In the genomic region with DNA sequence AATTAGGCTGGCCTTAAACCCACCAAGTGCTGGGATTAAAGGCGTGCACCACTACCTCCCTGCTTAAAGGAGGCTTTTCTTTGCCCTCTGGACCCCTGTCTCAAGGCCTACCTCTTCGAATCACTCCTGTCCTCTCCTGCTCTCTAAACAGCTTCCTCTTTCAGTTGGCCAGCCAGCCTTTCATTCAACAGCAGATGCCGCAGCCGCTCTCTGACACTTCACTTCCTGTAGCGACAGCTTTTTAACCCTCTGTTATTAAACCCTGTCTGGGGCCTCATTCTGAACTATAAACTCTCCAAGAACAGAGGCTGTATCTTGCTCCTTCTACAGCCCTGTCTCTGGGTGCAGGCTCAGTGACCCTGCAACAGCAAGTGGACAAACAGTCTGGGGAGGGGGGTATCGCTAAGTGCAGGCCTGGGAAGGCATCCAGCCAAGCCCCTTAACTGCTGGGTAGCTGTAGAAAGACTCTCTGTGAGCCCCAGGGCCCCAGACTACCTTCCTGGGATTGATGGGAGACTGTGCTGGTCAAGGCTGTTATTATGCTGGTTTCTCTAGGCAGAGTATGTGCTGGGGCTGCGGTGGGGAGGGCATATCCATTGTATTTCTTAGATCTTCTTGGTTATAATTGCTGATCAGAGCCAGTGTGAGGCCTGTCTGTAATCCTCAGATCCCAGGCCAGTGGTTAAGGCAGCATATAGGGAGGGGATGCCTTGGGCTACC, we compare ENCODE assay signal across 7 mouse cellular contexts. TPM values are rescaled to one million over a fixed set of nuclear protein-coding genes. Genes with fewer than 3 reads are reported as not detected.
DNase-seq lines count a peak whose midpoint lies in the region; ATAC-seq and TF ChIP-seq lines count a peak whose summit lies in the region.

No protein-coding gene starts in this region.

- peak; percentile 17; the same call in 1 of the 2 replicates for ATAC-seq in limb, embryonic 12.5 days (ENCODE audit: insufficient number of reproducible peaks, insufficient read depth, low FRiP score, low TSS enrichment, low read depth)
- no peak for ATAC-seq in midbrain, embryonic 15.5 days (replicated peaks)

- in situ Hi-C loops in ES-E14 (cut with MboI; ENCODE audit: low sequenced_read_pairs in 2 of 2, unreplicated experiment in 2 of 2) = no loop called here

- no peaks in the 10 kb centered on the region for H3K9me3 ChIP-seq in ES-E14 (ENCODE audit: control insufficient read depth, insufficient read depth, low read depth, low read length)
- H3K9me3 ChIP-seq in hindbrain, embryonic 10.5 days = no peaks in the 10 kb centered on the region
- no peaks in the 10 kb centered on the region for H3K9me3 ChIP-seq in limb, embryonic 12.5 days
- no peaks in the 10 kb centered on the region for H3K9me3 ChIP-seq in midbrain, embryonic 15.5 days

- no peak overlapping the region for H3K4me2 ChIP-seq in limb, embryonic 12.5 days
- H3K4me2 ChIP-seq in midbrain, embryonic 15.5 days = no peak overlapping the region

- peaks cover 13 to 18% of the 10 kb centered on the region in 2 experiments for H3K4me1 ChIP-seq in ES-E14 (ENCODE audit: control insufficient read depth in 2 of 2, insufficient read depth in 2 of 2, low read length in 2 of 2, poor library complexity in 1 of 2)
- peaks cover 19% of the 10 kb centered on the region for H3K4me1 ChIP-seq in hindbrain, embryonic 10.5 days (replicated peaks)
- peaks cover 20% of the 10 kb centered on the region for H3K4me1 ChIP-seq in limb, embryonic 12.5 days (replicated peaks)
- H3K4me1 ChIP-seq in midbrain, embryonic 15.5 days = no peaks in the 10 kb centered on the region

- DNase-seq in ES-E14 (ENCODE audit: low read depth, low spot score) = no peak
- peak; percentile 25 for DNase-seq in embryo, embryonic 9.5 days (ENCODE audit: extremely low spot score)
- DNase-seq in hindbrain, embryonic 10.5 days (ENCODE audit: low spot score) = peak; percentile 25
- DNase-seq in thymus, postnatal 36 days = peak; percentile 67 to 76
- DNase-seq in urinary bladder, postnatal 4 days (ENCODE audit: low spot score in 2 of 2) = no peak

- H3K27ac ChIP-seq in ES-E14 (ENCODE audit: insufficient read depth, low read depth, low read length, poor library complexity, severe bottlenecking) = peak overlapping the region; percentile 71
- peak overlapping the region; percentile 80 for H3K27ac ChIP-seq in hindbrain, embryonic 10.5 days
- peak overlapping the region; percentile 79 for H3K27ac ChIP-seq in limb, embryonic 12.5 days
- H3K27ac ChIP-seq in midbrain, embryonic 15.5 days = peak overlapping the region; percentile 19; the same call in 1 of the 2 replicates

- H3K27me3 ChIP-seq in hindbrain, embryonic 10.5 days (ENCODE audit: insufficient read depth, poor library complexity, severe bottlenecking) = no peaks in the 10 kb centered on the region
- H3K27me3 ChIP-seq in limb, embryonic 12.5 days = no peaks in the 10 kb centered on the region
- H3K27me3 ChIP-seq in midbrain, embryonic 15.5 days (replicated peaks) = no peaks in the 10 kb centered on the region

- H3K4me3 ChIP-seq in ES-E14 (ENCODE audit: insufficient read depth in 1 of 2, low read depth in 1 of 2, low read length in 2 of 2, poor library complexity in 1 of 2, severe bottlenecking in 1 of 2) = no peak overlapping the region
- H3K4me3 ChIP-seq in hindbrain, embryonic 10.5 days = no peak overlapping the region
- H3K4me3 ChIP-seq in limb, embryonic 12.5 days (replicated peaks) = no peak overlapping the region
- no peak overlapping the region for H3K4me3 ChIP-seq in midbrain, embryonic 15.5 days

- no peaks in the 10 kb centered on the region for H3K36me3 ChIP-seq in ES-E14 (ENCODE audit: control insufficient read depth, insufficient read depth, low read length, poor library complexity, severe bottlenecking)
- H3K36me3 ChIP-seq in hindbrain, embryonic 10.5 days = peaks cover 47% of the 10 kb centered on the region
- peaks cover 27% of the 10 kb centered on the region for H3K36me3 ChIP-seq in limb, embryonic 12.5 days
- no peaks in the 10 kb centered on the region; the same call in 1 of the 2 replicates for H3K36me3 ChIP-seq in midbrain, embryonic 15.5 days (replicated peaks)

- H3K9ac ChIP-seq in ES-E14 (ENCODE audit: insufficient read depth, low read depth, low read length, poor library complexity, severe bottlenecking) = peak overlapping the region; percentile 26; the same call in 1 of the 2 replicates
- no peak overlapping the region for H3K9ac ChIP-seq in limb, embryonic 12.5 days (replicated peaks)
- no peak overlapping the region for H3K9ac ChIP-seq in midbrain, embryonic 15.5 days

- WGBS in hindbrain, embryonic 10.5 days = 59% methylated on average over 7 of the region's 7 CpGs
- WGBS in limb, embryonic 12.5 days = 28% methylated on average over 7 of the region's 7 CpGs
- 62% methylated on average over 7 of the region's 7 CpGs for WGBS in midbrain, embryonic 15.5 days

TF ChIP-seq in ES-E14, 5 proteins besides CTCF, POLR2A, EP300 and RAD21:
- TF ChIP-seq ZNF384 (IDR thresholded peaks at IDR 0.05; ENCODE audit: low read depth, low read length) = no peak
- no peak for TF ChIP-seq HCFC1 (IDR thresholded peaks at IDR 0.05; ENCODE audit: borderline replicate concordance, insufficient read depth, low read length)
- no peak for TF ChIP-seq ZC3H11A (IDR thresholded peaks at IDR 0.05; ENCODE audit: borderline replicate concordance, low read depth, low read length)
- no peak for TF ChIP-seq CHD2 (IDR thresholded peaks at IDR 0.05; ENCODE audit: low read depth, low read length)
- TF ChIP-seq MAFK (IDR thresholded peaks at IDR 0.05; ENCODE audit: insufficient read depth, low read depth, low read length) = no peak

RNA-seq across cellular contexts. Expression of a gene that starts 13.7 kb away (rescaled TPM):
- 10.4 and 10.5 TPM in 2 replicates for total RNA-seq in ES-E14 (2012; rRNA removed)
- polyA plus RNA-seq in hindbrain, embryonic 10.5 days (2016; fragmentation: Nextera tagmentation; extraction: Ambion mirVana) = 0.78 and 0.82 TPM in 2 replicates
- 1.0 and 1.5 TPM in 2 replicates for polyA plus RNA-seq in limb, embryonic 12.5 days (2016; fragmentation: Nextera tagmentation; extraction: Ambion mirVana)
- polyA plus RNA-seq in midbrain, embryonic 15.5 days (2015; fragmentation: Nextera tagmentation; extraction: Ambion mirVana) = 0.58 and 0.73 TPM in 2 replicates

RNA-seq across cellular contexts. Expression of a gene that starts 34.4 kb away (rescaled TPM):
- total RNA-seq in ES-E14 (2012; rRNA removed) = 57.4 and 77.1 TPM in 2 replicates
- polyA plus RNA-seq in hindbrain, embryonic 10.5 days (2016; fragmentation: Nextera tagmentation; extraction: Ambion mirVana) = 300 and 320 TPM in 2 replicates
- polyA plus RNA-seq in limb, embryonic 12.5 days (2016; fragmentation: Nextera tagmentation; extraction: Ambion mirVana) = 313 and 324 TPM in 2 replicates
- polyA plus RNA-seq in midbrain, embryonic 15.5 days (2015; fragmentation: Nextera tagmentation; extraction: Ambion mirVana) = 266 and 276 TPM in 2 replicates

Comparison
In these comparisons a context has a peak if more than half of its experiments do, and no peak if none do; other contexts are left out.
1. DNase-seq: peak in embryo, embryonic 9.5 days (single experiment), hindbrain, embryonic 10.5 days (single experiment) and thymus, postnatal 36 days (2 of 2); none in ES-E14 (single experiment) and urinary bladder, postnatal 4 days (0 of 2).
2. H3K27ac ChIP-seq: peak in every context shown above with its lines; median percentile 80 in hindbrain, embryonic 10.5 days; 79 in limb, embryonic 12.5 days; 71 in ES-E14; 19 in midbrain, embryonic 15.5 days.